Mouse (Mus musculus) gastrocnemius, postnatal 4 days (tissue): ENCODE results near the gene Gpr84. TPM values are rescaled to one million over a fixed set of nuclear protein-coding genes. Genes with fewer than 3 reads are reported as not detected.
A peak's percentile ranks its signal among the peaks of the same experiment; 100 is the strongest.
"Not testable (repeated sequence)": the region's sequence is repeated elsewhere in the genome, so short reads cannot be mapped to it uniquely, and the experiment has no call there.

Experiments
- DNase-seq, 2 experiments: peaks; one replicate each; pipeline ENCODE4 v3.0.0; 2021 to 2022; ENCODE audit warnings: low spot score in 2 of 2, mixed read lengths in 2 of 2
- microRNA-seq: library from miRNA; unstranded; fragments of <30 nt; microRNA quantifications from one replicate; pipeline ENCODE4 v1.2.0, GENCODE M21; 2021
- total RNA-seq, 2 experiments: library from RNA; stranded (reverse); gene quantifications; 2 replicates each; pipeline ENCODE4 v1.2.3; 2021

Gene Gpr84
- total RNA-seq, 2 experiments from 2014 or later, result 0.16 to 0.20 TPM

DNA sequence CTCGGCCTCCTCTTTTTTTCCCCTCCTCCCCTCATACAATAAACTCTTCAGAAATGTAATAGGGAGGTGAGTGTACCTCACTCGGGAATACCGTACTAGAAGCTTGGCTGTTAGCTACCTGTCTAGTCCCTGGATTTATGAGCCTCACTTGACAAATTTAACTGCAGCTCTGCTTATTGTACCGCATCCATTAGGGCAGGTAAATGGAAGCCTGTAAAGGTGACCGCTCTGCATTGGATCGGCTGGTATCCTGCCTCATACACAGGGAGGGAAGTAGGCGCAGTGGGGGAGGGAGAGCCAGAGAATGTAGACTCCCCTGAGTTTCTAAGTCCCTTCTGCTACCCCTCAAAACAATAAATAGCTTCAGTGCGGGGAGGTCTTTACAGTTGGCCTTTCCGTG, 19.6 kb downstream of the Gpr84 start:
- DNase-seq, result no peak

DNA sequence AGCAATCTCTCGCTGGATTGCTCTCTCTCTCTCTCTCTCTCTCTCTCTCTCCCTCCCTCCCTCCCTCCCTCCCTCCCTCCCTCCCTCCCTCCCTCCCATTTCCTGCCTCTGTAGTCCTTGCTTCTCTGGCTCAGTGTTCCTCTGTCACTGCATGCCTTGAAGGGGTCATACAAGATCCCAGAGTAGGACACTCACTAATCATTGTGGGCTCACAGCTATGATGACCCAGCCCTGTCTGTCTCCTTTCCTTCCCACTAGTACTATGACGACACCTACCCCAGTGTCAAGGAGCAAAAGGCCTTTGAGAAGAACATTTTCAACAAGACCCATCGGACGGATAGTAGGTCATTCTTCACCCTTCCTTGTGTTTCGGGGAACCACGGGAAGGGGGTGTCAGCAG, 20.0 kb downstream of the Gpr84 start:
- no peak for DNase-seq

DNA sequence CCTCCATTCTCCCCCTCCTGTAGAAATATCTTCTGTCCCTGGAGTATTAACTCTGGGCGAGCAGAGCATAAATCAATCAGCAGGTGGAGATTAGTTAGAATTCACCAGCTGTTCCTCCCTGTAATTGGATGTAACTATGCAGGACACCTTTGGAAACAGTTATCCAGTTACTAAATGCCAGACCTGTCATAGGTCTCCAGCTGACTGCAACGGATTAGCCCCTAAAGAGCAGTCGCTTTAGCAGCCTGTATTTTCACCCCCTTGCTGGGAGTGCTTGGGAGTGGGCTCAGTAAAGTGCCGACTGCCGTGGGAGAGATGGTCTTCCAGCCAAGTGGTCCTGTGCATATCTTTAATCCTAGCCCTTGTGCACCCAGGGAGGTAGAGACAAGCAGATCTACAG, 20.8 kb downstream of the Gpr84 start:
- no peak for DNase-seq

DNA sequence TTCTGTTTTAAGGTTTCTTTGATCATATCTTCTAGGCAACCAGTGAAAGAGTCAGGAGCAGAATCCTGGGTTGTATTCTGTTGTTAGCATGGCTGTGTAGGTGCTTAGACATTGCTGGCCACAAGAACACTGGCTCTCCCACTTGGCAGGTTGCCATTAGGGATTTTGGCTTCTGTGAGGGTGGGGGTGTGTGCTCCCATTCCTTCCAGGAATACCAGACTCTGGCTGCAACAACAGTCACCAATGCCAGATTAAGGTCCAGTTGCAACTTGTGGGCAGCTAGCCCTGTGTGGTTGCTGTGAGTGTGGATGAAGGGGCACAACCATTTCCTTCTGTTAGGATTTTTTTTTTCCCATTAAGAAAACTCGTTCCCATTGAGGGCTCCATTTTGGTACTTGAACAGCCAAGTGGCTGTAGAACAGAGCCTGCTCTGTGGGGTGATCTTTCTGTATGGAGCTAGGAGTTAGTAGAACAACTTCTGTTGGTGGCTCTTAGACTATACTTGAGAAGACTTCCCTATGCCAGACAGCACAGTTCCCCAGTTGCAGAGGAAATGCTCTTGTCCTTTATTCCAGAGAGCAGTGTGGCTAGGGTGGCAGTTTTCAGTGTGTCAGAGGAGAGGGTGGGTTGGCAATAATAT, 24.5 kb downstream of the Gpr84 start:
- peak in 1 of 2 experiments; percentile 71 for DNase-seq

DNA sequence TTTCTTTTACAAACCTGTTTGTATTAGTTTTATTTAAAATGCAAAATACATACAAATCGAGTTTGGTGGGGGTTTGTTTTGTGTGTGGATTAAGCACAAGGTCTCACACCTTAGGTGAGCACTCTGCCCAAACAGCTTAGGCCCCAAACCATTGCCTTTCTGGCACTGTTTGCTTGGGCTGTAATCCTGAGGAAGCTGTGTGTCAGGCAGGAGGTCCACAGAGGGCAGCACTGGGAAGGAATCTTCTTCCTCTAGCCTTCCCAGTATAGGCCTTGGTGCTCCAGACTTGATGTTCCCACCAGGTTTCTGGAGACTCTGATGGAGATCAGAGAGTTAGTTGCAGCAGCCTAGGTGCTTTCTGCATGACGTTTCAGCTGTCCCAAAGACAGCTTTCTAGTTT, 25.8 kb downstream of the Gpr84 start:
- DNase-seq, result no peak

DNA sequence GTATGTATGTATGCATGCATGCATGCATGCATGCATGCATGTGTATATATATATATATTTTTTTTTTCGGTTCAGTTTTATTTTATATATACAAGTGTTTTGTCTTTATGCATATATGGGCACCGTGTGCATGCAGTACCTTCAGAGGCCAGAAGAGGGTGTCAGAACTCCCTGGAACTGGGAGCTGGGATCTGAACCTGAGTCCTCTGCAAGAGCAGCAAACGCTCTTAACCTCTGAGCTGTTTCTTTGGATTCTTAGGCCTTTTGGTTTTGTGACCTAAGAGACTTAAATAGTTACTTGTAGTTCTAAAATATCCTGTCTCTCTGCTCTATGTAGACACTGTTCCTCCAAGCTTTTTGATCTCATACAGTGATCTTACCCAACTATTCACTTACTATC, 26.3 kb downstream of the Gpr84 start:
- no peak for DNase-seq

DNA sequence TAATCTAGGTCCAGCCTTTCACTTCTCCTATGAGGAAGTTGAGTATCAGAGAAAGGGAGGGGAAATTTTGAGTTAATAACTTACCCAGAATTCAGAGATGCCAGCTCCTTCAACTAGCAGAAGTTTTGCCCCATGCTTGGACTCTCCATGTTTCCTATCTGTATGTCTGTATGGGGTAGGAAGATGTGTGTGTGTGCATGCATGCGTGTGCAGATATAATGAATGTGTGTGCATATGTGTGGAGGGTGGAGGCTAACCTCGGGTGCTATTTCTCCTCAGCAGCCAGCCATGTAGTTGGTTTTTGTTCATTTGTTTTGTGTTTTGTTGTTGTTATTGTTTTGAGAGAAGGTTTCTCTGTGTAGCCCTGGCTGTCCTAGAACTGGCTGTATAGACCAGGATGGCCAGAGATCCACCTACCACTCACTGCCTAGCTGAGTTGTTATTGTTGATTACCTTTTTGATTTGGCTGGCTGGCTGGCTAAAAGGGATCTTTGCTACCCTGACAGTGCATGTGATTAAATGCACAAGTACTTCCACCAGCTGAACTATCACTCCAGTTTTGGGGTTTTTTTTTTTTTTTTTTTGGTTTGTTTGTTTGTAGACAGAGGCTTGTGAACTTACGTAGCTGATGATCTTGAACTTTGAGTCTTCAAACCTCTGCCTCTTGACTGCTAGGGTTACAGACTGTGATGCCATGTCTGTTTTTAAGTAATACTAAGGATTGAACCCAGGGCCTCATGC, 28.8 kb downstream of the Gpr84 start:
- no peak for DNase-seq

DNA sequence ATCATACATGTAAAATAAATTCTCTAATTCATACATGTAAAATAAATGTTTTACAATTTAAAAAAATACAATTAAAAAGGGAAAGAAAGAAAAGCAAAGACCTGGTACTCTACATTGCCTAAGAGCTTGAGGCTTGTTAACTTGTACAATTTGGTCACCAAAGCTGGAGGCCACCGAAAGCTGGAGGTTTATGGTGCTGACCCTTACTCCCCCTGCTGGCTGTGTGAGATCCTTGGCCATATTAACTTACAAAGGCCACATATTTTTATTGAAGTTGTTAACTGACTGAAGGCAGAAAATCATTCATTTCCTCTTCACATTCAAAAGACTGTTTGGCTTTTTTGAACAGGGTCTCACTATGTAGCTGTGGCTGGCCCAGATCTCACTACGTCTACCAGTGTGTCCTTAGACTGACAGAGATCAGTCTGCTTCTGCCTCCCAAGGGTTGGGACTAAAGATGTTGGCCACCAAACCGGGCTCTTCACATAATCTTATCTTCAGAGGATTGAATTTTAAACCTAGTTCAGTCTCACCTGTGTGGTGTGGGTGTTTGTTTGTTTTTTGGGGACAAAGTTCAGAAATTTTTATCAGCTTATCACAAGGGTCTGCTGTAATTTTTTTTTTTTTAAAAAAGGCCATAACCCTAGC, 29.5 kb downstream of the Gpr84 start:
- DNase-seq, result no peak

DNA sequence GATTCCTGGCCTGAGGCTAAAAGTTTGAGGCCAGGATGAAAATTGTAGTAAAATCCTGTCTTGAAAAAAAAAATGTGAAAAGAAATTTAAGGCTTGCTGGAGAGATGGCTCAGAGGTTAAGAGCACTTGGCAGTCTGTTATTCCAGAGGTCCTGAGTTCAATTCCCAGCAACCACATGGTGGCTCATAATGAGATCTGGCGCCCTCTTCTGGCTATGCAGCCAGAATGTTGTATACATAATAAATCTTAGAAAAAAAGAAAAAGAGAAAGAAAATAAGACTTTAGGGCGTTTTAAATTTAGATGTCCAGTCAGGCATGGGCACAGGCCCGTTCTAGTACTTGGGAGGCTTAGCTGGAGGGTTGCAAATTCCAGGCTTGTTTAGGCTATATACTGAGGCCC, 30.7 kb downstream of the Gpr84 start:
- DNase-seq, result no peak

DNA sequence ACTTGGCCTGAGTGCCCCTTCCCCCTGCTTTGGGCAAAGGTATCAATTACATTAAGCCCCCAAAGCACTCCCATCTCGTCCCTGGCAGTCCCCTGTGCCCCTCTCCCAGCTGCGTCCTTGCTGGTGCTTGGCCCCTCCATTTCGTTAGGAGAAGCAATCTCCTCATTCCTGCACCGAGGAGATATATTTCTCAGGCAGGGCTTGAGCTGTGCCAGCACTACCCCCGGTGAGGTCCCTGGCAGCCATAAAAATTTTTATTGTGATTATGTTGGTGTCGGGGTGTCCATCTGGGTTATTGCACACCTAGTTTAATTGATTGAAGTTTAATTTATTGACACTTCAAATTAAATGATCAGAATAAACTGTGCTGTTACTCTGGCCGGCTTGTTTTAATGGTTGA, 32.5 kb downstream of the Gpr84 start:
- no peak for DNase-seq

DNA sequence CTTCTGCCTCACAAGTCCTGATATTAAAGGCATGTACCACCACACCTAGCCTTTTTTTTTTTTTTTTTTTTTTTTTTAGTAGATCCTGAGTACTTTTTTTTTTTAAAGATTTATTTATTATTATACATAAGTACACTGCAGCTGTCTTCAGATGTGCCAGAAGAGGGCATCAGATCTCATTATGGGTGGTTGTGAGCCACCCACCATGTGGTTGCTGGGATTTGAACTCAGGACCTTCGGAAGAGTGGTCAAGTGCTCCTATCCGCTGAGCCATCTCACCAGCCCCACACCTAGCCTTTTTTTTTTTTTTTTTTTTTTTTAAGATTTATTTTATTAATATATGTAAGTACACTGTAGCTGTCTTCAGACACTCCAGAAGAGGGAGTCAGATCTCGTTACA, 34.5 kb downstream of the Gpr84 start:
- DNase-seq, result not testable (repeated sequence)

DNA sequence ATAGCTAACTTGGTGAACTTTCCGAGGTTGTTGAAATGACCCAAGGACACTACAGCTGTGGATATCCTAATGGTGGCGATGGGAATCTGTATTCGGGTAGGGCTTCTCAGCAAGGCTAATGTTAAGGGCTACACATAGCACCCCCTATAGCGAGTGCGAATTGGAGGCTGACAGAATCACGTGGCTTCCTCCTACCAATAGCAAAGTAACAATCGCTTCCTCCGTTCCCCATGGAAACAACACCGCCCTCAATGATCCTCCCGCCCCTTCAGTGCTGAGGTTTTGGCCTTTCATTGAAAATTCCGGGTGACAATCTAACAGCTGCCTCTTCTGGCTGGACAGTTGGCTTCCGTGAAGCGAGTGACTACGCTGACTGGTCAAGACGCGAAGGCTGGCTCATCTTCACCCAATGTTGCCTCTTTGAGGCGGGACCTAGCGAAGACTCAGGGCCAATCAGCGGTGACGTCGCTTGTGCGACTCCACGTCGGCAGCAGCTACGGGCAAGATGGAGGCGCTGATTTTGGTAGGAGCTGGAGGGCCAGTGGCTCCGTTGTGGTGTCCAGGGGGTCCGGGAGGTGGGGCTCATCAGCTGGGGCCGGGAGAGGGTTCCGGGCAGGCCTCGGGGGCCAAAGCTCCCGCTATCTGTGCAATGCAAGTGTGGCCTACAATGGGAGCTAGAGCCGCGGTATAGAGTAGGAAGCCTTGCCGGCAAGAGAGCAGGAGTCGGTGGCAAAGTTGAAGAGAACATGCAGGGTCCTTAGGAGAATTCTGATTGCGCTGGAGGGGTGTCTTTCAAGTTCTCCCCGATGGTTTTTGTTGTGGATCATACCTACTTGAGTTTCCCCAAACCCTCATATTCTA, 37.8 kb downstream of the Gpr84 start, which contains the start of gene Copz1:
Gene Copz1, plus strand, starts transcription at position 296 of the 861 bp plus-strand sequence.
- peak; percentile 82 to 95 for DNase-seq

DNA sequence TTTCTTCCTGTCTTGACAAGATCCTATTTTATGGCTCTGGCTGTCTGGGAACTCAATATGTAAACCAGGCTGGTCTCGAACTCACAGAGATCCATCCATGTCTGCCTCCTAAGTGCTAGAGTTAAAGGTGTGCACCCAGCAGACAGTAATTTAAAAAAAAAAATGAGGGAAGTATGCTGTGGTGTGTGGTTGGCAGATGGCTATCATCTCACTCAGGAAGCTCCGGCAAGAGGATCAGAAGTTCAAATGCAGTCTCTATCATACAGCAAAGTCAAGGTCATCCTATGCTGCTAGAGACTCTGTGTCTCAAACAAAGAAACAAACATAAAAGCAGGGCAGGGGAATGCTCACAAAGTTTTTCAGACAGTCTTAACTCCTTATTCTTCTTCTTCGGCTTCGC, 41.5 kb downstream of the Gpr84 start:
- no peak for DNase-seq

DNA sequence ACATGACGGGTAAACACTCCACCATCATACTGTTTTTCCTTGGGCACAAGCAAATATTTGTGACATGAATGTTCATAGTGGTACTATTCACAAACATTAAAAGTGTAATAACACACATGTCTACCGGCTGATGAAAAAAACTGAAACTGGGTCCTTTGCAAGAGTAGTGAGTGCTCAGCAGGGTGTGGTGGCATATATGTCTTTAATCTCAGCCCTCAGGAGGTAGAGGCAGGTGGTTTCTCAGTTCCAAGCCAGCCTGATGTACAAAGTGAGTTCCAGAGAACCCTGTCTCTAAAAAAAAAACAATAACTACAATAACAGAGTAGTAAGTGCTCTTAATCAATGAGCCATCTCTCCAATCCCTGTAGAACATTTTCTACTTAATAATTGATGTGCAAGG, 45.6 kb downstream of the Gpr84 start:
- no peak for DNase-seq

DNA sequence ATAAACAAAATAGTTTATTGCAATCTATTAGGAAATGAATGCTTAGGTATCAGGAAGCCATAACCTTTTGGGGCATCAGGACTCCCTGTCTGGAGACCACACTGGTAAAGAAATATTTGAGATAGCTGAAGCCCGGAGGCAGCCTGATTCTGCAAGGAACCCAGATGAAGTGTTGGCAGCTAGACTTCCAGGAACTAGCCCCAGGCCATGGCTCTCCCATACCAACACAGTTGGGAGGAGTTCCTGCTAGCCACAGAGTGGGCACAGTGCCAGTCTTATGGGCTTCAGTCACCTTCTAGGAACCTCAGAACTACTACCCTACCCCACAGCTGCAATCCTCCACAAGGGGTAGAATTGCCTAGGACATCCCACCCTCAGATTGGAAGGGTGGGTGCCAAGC, 50.4 kb downstream of the Gpr84 start:
- DNase-seq, result no peak

DNA sequence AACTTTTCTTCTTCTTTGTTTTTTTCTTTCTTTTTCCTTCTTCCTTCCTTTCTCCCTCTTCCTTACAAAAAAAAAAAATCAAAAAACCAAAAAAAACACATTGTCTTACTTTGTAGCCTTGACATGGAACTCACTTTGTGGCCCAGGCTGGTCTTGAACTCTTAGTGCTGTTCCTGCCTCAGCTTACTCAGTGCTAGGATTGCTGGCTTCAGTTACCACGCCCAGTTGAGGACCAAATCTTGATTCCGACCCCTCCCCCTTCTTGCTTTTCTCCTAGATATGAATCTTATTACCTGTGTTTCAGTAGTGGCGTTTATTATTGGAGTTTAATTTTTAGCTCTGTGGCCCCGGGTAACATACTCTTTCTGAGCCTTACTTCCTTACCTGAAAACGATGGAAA, 51.2 kb downstream of the Gpr84 start:
- no peak for DNase-seq

Small RNA genes within 50 kb of the gene (microRNA-seq; reads per million reads assigned to microRNA genes)
- 143 reads per million, percentile 55 among the genes with 10 or more reads in this experiment for gene Mir148b
- not detected for gene Mir6963

Other genes with a start within 250 kb of the Gpr84 start
- gene Smug1, start 143.5 kb downstream of the Gpr84 start, total RNA-seq, result 10 to 100 TPM; 13.9 to 15.4 TPM
- 100 to 1,000 TPM in 1 of 2 experiments, 10 to 100 TPM in 1; 97.9 to 100 TPM for gene Cbx5, start 70.8 kb downstream of the Gpr84 start, total RNA-seq
- 100 to 1,000 TPM; 295 to 303 TPM for gene Hnrnpa1, start 70.2 kb downstream of the Gpr84 start, total RNA-seq
- gene Nfe2, start 52.2 kb downstream of the Gpr84 start, total RNA-seq, result 1 to 10 TPM in 1 of 2 experiments, under 1 TPM in 1; 0.61 to 1.5 TPM
- 10 to 100 TPM; 72.8 to 78.4 TPM for gene Copz1, start 37.9 kb downstream of the Gpr84 start, total RNA-seq
- 10 to 100 TPM; 62.1 to 70.0 TPM for gene Zfp385a, start 29.5 kb upstream of the Gpr84 start, total RNA-seq
- 10 to 100 TPM; 65.8 to 68.1 TPM for gene Itga5, start 56.2 kb upstream of the Gpr84 start, total RNA-seq
- gene Gtsf1, start 119.9 kb upstream of the Gpr84 start, total RNA-seq, result not detected
- gene Gtsf2, start 137.9 kb upstream of the Gpr84 start, total RNA-seq, result not detected
- 1 to 10 TPM; 5.2 to 5.6 TPM for gene Nckap1l, start 143.2 kb upstream of the Gpr84 start, total RNA-seq
- gene Pde1b, start 192.4 kb upstream of the Gpr84 start, total RNA-seq, result 1 to 10 TPM; 2.6 TPM
- 10 to 100 TPM; 62.0 to 73.9 TPM for gene Ppp1r1a, start 227.4 kb upstream of the Gpr84 start, total RNA-seq